Mouse (Mus musculus) kidney, adult 2 months (tissue): ENCODE results near the gene Sim2.

Experiments used
- CTCF ChIP-seq: fragments of 200-500 bp; conservative IDR thresholded peaks from 2 replicates; pipeline ENCODE4 v1.5.1; 2011; ENCODE audit warnings: low read depth, mild to moderate bottlenecking, control low read depth, low read length, moderate library complexity, mixed read lengths; ENCODE audit not compliant: insufficient read depth, insufficient read length
- POLR2A ChIP-seq: fragments of 200-500 bp; IDR thresholded peaks from one replicate; pipeline ENCODE4 v1.6.1; 2011; ENCODE audit warnings: low read depth, low read length, control low read depth

GRCm38 (mm10) chr16:94040485-94040884, 44.2 kb upstream of the Sim2 start:
- TF ChIP-seq CTCF (no peak), POLR2A (no peak)
